Mouse (Mus musculus) liver, embryonic 14 days (tissue): ENCODE data around the gene Igfals. TPM values are rescaled to one million over a fixed set of nuclear protein-coding genes. Genes with fewer than 3 reads are reported as not detected.

ENCODE experiments used
- polyA plus RNA-seq: library from polyadenylated mRNA; depleted of rRNA; stranded (reverse); fragments of >200 nt; gene quantifications from 2 replicates; pipeline ENCODE4 v1.2.3, GENCODE M21; 2012; rRNA removed

Gene Igfals
- 3.2 and 3.9 TPM in 2 replicates for polyA plus RNA-seq

DNA sequence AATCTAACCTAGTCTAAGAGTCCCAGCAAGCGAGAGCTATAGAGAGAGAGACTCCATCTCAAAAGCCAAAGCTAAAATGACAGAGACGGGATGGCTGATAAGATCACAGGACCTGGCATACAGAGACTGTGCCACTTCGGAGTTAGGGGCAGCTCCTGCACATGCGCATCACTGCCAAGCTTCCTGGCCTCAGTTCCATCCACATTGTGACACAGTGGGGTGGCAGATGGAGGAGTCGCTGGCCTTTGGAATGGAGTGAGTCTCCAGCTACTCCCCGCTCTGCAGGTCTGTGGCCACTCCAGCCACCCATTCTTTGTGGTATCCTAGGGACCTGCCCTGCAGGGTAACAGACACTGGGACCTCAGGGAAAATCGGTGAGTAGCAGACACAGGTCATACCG lies at the start of gene Igfals:
Igfals (plus strand) TSS at position 222 of the 400 bp plus-strand sequence.

GRCm38 (mm10) chr17:24839842-24840241 lies 26.0 kb upstream of the Igfals start, which contains the start of gene Hagh:
TSS of gene Hagh (plus strand) at chr17:24840143.

DNA sequence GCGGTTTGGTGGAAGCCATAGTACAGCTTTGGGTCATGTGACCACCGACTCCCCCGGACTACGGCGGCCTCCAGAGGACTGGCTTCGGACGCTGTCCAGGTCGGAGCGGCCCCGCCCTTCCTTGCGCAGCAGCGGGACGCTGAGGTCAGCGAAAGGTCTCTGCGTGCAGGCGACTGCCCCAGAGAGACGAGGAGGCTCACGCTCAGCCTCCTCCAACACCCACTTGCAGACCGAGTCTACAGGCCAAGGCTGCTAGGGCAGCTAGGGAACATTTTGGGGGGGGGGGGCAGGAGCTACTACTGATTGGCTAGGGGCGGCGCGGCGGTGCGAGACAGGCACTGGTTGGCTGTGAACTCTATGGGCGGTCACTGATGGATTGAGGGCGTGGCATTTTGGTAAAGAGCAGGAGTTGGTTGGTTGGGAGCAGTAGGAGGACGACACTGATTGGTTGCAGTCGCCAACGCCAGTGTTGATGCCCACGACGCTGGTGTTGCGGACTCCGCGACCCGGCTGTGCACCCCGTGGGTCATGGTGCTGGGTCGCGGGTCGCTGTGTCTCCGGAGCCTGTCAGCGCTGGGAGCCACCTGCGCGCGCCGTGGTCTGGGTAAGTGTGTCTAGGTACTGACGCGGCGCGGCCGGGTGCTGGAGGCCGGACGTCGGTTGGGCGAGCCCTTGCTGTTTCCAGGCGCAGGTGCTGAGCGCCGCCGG lies 15.6 kb upstream of the Igfals start, which contains the start of gene Fahd1:
Fahd1 (minus strand) TSS at position 300 of the 708 bp plus-strand sequence.

DNA sequence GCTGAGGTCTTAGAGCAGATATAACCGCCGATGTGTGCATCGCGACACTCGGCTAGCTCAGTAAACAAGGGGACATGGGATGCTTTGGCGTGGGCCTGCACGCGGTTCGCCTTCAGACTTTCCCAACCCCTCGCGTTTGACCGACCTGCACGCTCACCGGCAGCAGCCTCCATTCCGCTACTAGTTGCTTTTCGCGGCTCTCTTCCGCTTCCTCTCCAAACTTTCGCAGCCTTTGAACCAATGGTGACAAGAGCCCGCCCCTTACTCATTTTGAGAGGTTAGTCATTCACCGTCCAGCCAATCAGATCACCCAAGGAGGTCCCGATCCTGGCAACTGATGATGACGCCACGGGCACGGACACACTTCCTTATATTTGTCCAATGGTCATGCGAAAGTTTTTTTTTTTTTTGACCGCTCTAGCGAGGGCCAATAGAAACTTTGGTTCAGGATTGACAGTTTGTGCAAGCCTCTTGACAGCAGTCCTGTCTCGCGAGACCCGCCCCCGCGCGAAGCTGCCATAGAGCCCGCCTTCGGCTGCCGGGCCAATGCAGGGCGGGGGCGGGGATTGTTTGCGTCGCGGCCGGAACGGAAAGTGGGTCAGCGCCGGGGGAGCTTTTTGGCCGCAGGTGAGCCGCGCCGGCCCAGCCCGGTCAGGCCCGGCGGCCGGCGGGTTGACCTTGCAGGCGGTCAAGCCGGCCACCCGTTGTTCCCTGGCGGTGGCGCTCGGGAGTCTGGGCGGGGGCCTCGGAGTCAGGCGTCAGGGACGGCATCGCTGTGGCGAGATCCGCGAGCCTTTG lies 20.5 kb downstream of the Igfals start, which contains the start of the genes Nubp2 and Spsb3:
Nubp2 (minus strand) TSS at position 216 of the 798 bp plus-strand sequence.
Spsb3 (plus strand) TSS at position 510 of the 798 bp plus-strand sequence.

DNA sequence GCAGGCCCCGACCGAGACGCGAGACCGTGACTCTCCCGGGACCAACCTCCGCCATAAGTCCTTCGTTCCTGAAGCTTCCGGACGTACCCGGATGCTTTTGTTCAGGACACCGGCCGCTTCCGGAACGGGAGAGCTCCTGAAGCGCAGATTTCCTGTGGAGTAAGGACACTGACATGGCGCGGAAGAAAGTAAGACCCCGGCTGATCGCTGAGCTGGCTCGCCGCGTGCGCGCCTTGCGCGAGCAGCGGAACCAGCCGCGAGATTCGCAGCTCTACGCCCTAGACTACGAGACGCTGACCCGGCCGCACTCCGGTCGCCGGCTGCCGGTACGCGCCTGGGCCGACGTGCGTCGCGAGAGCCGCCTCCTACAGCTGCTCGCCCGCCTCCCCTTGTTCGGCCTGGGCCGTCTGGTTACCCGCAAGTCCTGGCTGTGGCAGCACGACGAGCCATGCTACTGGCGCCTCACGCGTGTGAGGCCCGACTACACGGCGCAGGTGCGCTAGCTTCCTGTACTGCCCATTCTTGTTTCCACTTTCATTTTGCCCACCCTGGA lies 29.3 kb downstream of the Igfals start, which contains the start of the genes Eme2 and Mrps34:
Eme2 (minus strand) TSS at position 93 of the 553 bp plus-strand sequence.
Mrps34 (plus strand) TSS at position 122 of the 553 bp plus-strand sequence.

GRCm38 (mm10) chr17:24896241-24896992 lies 30.6 kb downstream of the Igfals start, which contains the start of gene Nme3:
TSS of gene Nme3 (plus strand) at chr17:24896500.

Other genes starting within 250 kb of the Igfals start
- gene Tsc2, start 233.4 kb upstream of the Igfals start, polyA plus RNA-seq: 18.2 and 20.5 TPM in 2 replicates
- 6.4 TPM in 2 replicates for gene Nthl1, start 233.3 kb upstream of the Igfals start, polyA plus RNA-seq
- gene Slc9a3r2, start 215.7 kb upstream of the Igfals start, polyA plus RNA-seq: 5.4 and 5.8 TPM in 2 replicates
- gene Npw, start 207.5 kb upstream of the Igfals start, polyA plus RNA-seq: 0.18 and 0.27 TPM in 2 replicates
- gene Zfp598, start 196.3 kb upstream of the Igfals start, polyA plus RNA-seq: 20.9 and 23.8 TPM in 2 replicates
- 0.05 and 0.06 TPM in 2 replicates for gene Syngr3, start 176.0 kb upstream of the Igfals start, polyA plus RNA-seq
- 18.1 and 19.5 TPM in 2 replicates for gene Gfer, start 169.8 kb upstream of the Igfals start, polyA plus RNA-seq
- 0.66 and 0.81 TPM in 2 replicates for gene Noxo1, start 169.8 kb upstream of the Igfals start, polyA plus RNA-seq
- gene Tbl3, start 158.3 kb upstream of the Igfals start, polyA plus RNA-seq: 24.4 and 29.3 TPM in 2 replicates
- 0.32 and 0.33 TPM in 2 replicates for gene Rnf151, start 147.9 kb upstream of the Igfals start, polyA plus RNA-seq
- gene Rps2, start 147.9 kb upstream of the Igfals start, polyA plus RNA-seq: 2,079 and 2,282 TPM in 2 replicates
- 166 and 170 TPM in 2 replicates for gene Ndufb10, start 141.5 kb upstream of the Igfals start, polyA plus RNA-seq
- gene Rpl3l, start 138.2 kb upstream of the Igfals start, polyA plus RNA-seq: not detected in 2 replicates
- gene Msrb1, start 129.4 kb upstream of the Igfals start, polyA plus RNA-seq: 20.9 and 25.8 TPM in 2 replicates
- not detected in 2 replicates for gene Hs3st6, start 113.0 kb upstream of the Igfals start, polyA plus RNA-seq
- gene Meiob, start 61.7 kb upstream of the Igfals start, polyA plus RNA-seq: 0.71 and 0.81 TPM in 2 replicates
- 56.3 and 67.1 TPM in 2 replicates for gene Hagh, start 25.9 kb upstream of the Igfals start, polyA plus RNA-seq
- gene Fahd1, start 15.6 kb upstream of the Igfals start, polyA plus RNA-seq: 21.3 and 22.2 TPM in 2 replicates
- 23.3 and 35.0 TPM in 2 replicates for gene Nubp2, start 20.4 kb downstream of the Igfals start, polyA plus RNA-seq
- 22.9 and 27.5 TPM in 2 replicates for gene Spsb3, start 20.6 kb downstream of the Igfals start, polyA plus RNA-seq
- 7.7 and 8.7 TPM in 2 replicates for gene Eme2, start 29.1 kb downstream of the Igfals start, polyA plus RNA-seq
- gene Mrps34, start 29.1 kb downstream of the Igfals start, polyA plus RNA-seq: 44.0 and 47.7 TPM in 2 replicates
- 47.2 and 54.4 TPM in 2 replicates for gene Nme3, start 30.5 kb downstream of the Igfals start, polyA plus RNA-seq
- gene Mapk8ip3, start 71.0 kb downstream of the Igfals start, polyA plus RNA-seq: 29.7 and 32.2 TPM in 2 replicates
- 23.3 and 28.1 TPM in 2 replicates for gene Jpt2, start 94.7 kb downstream of the Igfals start, polyA plus RNA-seq
- gene Cramp1l, start 149.8 kb downstream of the Igfals start, polyA plus RNA-seq: 7.1 and 8.3 TPM in 2 replicates
- gene Ift140, start 150.1 kb downstream of the Igfals start, polyA plus RNA-seq: 54.0 and 61.2 TPM in 2 replicates
- gene Tmem204, start 217.6 kb downstream of the Igfals start, polyA plus RNA-seq: 2.4 and 3.1 TPM in 2 replicates
- gene Telo2, start 250.0 kb downstream of the Igfals start, polyA plus RNA-seq: 7.4 and 8.8 TPM in 2 replicates